Mouse (Mus musculus): ENCODE results near the gene Slc25a21.

DNA sequence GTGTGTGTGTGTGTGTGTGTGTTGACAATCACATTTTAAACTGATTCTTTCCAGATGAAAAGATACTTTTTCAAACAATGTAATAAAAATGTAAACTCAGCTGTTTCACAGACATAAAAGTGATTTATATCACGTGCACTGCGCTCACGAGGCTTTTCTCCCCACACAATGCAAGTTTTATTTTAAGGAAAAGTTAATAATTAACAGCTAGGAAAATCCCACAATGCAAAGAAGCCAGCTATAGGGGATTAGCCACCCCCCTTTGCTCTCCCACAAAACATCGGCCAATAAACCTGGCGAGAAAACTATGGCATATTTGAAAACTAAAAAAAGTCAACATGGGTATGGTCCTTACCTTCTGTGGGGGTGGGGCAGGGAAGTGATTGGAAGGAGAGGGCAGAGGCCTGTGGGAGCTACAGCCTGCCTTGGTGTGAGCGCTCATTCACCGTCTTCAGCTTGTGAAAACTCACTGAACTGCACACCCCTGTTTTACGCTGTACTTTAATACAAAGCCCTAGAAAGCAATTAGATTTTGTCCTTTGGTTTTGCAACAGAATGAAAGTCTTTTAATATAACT, 369.4 kb downstream of the Slc25a21 start:
- TF ChIP-seq CTCF (IDR thresholded peaks at IDR 0.05; ENCODE audit: low read depth, low read length) (no peak), POLR2A (IDR thresholded peaks at IDR 0.05; ENCODE audit: borderline replicate concordance, low read depth, low read length) (no peak)
